In genomic region chr16:30992568-30992967, GRCm38 (mm10) we compare ENCODE assay signal across 8 mouse cellular contexts.
DNase-seq lines count a peak whose midpoint lies in the region; ATAC-seq lines count a peak whose summit lies in the region.

No protein-coding gene starts in this region.

- H3K4me2 ChIP-seq in heart, embryonic 15.5 days, result no peak overlapping the region
- H3K4me2 ChIP-seq in embryonic facial prominence, embryonic 15.5 days (replicated peaks), result no peak overlapping the region

- intact Hi-C loops in heart, postnatal 14 days (cut with DNase I), result no loop called here

- H3K4me3 ChIP-seq in heart, embryonic 15.5 days, result no peak overlapping the region
- H3K4me3 ChIP-seq in brown adipose tissue, adult 24 weeks (ENCODE audit: insufficient read depth, low read depth, low read length), result no peak overlapping the region
- H3K4me3 ChIP-seq in embryonic facial prominence, embryonic 15.5 days (replicated peaks), result no peak overlapping the region

- peak overlapping the region; percentile 48 for H3K27ac ChIP-seq in heart, embryonic 15.5 days
- peak overlapping the region; percentile 83 for H3K27ac ChIP-seq in brown adipose tissue, adult 24 weeks (replicated peaks; ENCODE audit: low read depth, low read length)
- H3K27ac ChIP-seq in embryonic facial prominence, embryonic 15.5 days (replicated peaks), result peak overlapping the region; percentile 39; the same call in 1 of the 2 replicates

- no peaks in the 10 kb centered on the region for H3K27me3 ChIP-seq in heart, embryonic 15.5 days
- no peaks in the 10 kb centered on the region for H3K27me3 ChIP-seq in embryonic facial prominence, embryonic 15.5 days

- no peaks in the 10 kb centered on the region for H3K9me3 ChIP-seq in heart, embryonic 15.5 days (replicated peaks)
- H3K9me3 ChIP-seq in embryonic facial prominence, embryonic 15.5 days (replicated peaks), result no peaks in the 10 kb centered on the region

- WGBS in heart, embryonic 15.5 days, result 57% methylated on average over 5 of the region's 5 CpGs
- 44% methylated on average over 5 of the region's 5 CpGs for WGBS in embryonic facial prominence, embryonic 15.5 days

- peaks cover 12% of the 10 kb centered on the region; the same call in 1 of the 2 replicates for H3K4me1 ChIP-seq in heart, embryonic 15.5 days (replicated peaks)
- H3K4me1 ChIP-seq in brown adipose tissue, adult 24 weeks (ENCODE audit: control insufficient read depth, insufficient read depth, insufficient read length, low read length), result peaks cover 34% of the 10 kb centered on the region
- H3K4me1 ChIP-seq in embryonic facial prominence, embryonic 15.5 days, result peaks cover 4% of the 10 kb centered on the region; the same call in 1 of the 2 replicates

- ATAC-seq in heart, embryonic 15.5 days (replicated peaks; ENCODE audit: insufficient number of reproducible peaks, insufficient read depth, low FRiP score, low read depth), result no peak
- no peak for ATAC-seq in embryonic facial prominence, embryonic 15.5 days (ENCODE audit: insufficient number of reproducible peaks, low FRiP score, low TSS enrichment, low read depth)

- no peak overlapping the region for H3K9ac ChIP-seq in heart, embryonic 15.5 days
- H3K9ac ChIP-seq in embryonic facial prominence, embryonic 15.5 days, result no peak overlapping the region

- no peaks in the 10 kb centered on the region for H3K36me3 ChIP-seq in heart, embryonic 15.5 days
- H3K36me3 ChIP-seq in embryonic facial prominence, embryonic 15.5 days, result no peaks in the 10 kb centered on the region

- no peak for DNase-seq in heart, postnatal 14 days
- peak; percentile 51 to 56 for DNase-seq in kidney, postnatal 36 days
- DNase-seq in spleen, postnatal 14 days (ENCODE audit: low spot score in 2 of 2), result no peak
- DNase-seq in frontal cortex, postnatal 10 days (ENCODE audit: low spot score in 2 of 2), result no peak
- no peak for DNase-seq in spleen, adult 18-20 months

Comparison
In these comparisons a context has a peak if more than half of its experiments do, and no peak if none do; other contexts are left out.
1. DNase-seq: peak in kidney, postnatal 36 days (2 of 2); none in heart, postnatal 14 days (0 of 2), spleen, postnatal 14 days (0 of 2), frontal cortex, postnatal 10 days (0 of 2) and spleen, adult 18-20 months (0 of 2).
2. Peak in every context shown above with its lines, with median percentiles within 50 percentile points of each other: H3K27ac ChIP-seq.